Mouse (Mus musculus) spleen, postnatal 0 days (tissue): Measurements from ENCODE around the gene Klrk1. TPM values are rescaled to one million over a fixed set of nuclear protein-coding genes. Genes with fewer than 3 reads are reported as not detected.

ENCODE experiments used
- polyA plus RNA-seq: library from polyadenylated mRNA; unstranded; fragments of >200 nt; fragmentation: Nextera tagmentation; extraction: Ambion mirVana; gene quantifications from 2 replicates; pipeline ENCODE4 v1.2.1, GENCODE M21; 2015

The Klrk1 gene
- 3.0 and 6.1 TPM in 2 replicates for polyA plus RNA-seq

GRCm38 (mm10) chr6:129623735-129624134, at the start of gene Klrk1:
Klrk1 (minus strand) TSS chr6:129623864.

GRCm38 (mm10) chr6:129660589-129660988, 36.9 kb upstream of the Klrk1 start, which contains the start of gene Klrc2:
Klrc2 (minus strand) TSS chr6:129660689.

GRCm38 (mm10) chr6:129643237-129643636, 19.6 kb upstream of the Klrk1 start, which contains the start of gene Klrc3:
Klrc3 (minus strand) TSS chr6:129643337.

GRCm38 (mm10) chr6:129591508-129591907, 32.2 kb downstream of the Klrk1 start, which contains the start of gene Klrd1:
Klrd1 (plus strand) TSS chr6:129591782.

GRCm38 (mm10) chr6:129577605-129578004, 46.1 kb downstream of the Klrk1 start, which contains the start of gene Klre1:
Klre1 (plus strand) TSS chr6:129577905.

Other genes starting within 250 kb of the Klrk1 start
- gene Clec12b, start 238.0 kb downstream of the Klrk1 start, polyA plus RNA-seq, result 0.79 and 1.3 TPM in 2 replicates
- gene Clec1b, start 226.6 kb downstream of the Klrk1 start, polyA plus RNA-seq, result 14.0 and 14.6 TPM in 2 replicates
- 0.44 and 0.63 TPM in 2 replicates for gene Clec9a, start 215.0 kb downstream of the Klrk1 start, polyA plus RNA-seq
- 2.3 and 3.9 TPM in 2 replicates for gene Clec1a, start 171.9 kb downstream of the Klrk1 start, polyA plus RNA-seq
- 0.94 and 1.8 TPM in 2 replicates for gene Olr1, start 116.7 kb downstream of the Klrk1 start, polyA plus RNA-seq
- not detected in 2 replicates for gene Tmem52b, start 111.3 kb downstream of the Klrk1 start, polyA plus RNA-seq
- gene Gabarapl1, start 90.7 kb downstream of the Klrk1 start, polyA plus RNA-seq, result 40.3 and 41.6 TPM in 2 replicates
- 0.70 and 0.99 TPM in 2 replicates for gene Klre1, start 46.0 kb downstream of the Klrk1 start, polyA plus RNA-seq
- 6.3 and 8.0 TPM in 2 replicates for gene Klrd1, start 32.1 kb downstream of the Klrk1 start, polyA plus RNA-seq
- not detected in 2 replicates for gene Klrc3, start 19.5 kb upstream of the Klrk1 start, polyA plus RNA-seq
- gene Klrc2, start 36.8 kb upstream of the Klrk1 start, polyA plus RNA-seq, result 0.34 and 0.51 TPM in 2 replicates
- gene Klrc1, start 55.1 kb upstream of the Klrk1 start, polyA plus RNA-seq, result 1.9 and 3.3 TPM in 2 replicates
- gene Klri1, start 93.3 kb upstream of the Klrk1 start, polyA plus RNA-seq, result not detected in 2 replicates
- gene Klri2, start 116.6 kb upstream of the Klrk1 start, polyA plus RNA-seq, result 0.19 and 0.39 TPM in 2 replicates
- gene Gm156, start 160.4 kb upstream of the Klrk1 start, polyA plus RNA-seq, result 0.06 TPM in 1 of 2 replicates, not detected in the other
- gene Gm17631, start 238.8 kb upstream of the Klrk1 start, polyA plus RNA-seq, result not detected in 2 replicates